Mouse (Mus musculus): Measurements from ENCODE around the gene Rabggtb. TPM values are rescaled to one million over a fixed set of nuclear protein-coding genes. Genes with fewer than 3 reads are reported as not detected.

Gene Rabggtb
- polyA plus RNA-seq, 1 experiment: 28.2 TPM

GRCm38 (mm10) chr3:153948176-153948575 lies 35.4 kb upstream of the Rabggtb start:
- H3K36me3 ChIP-seq (ENCODE audit: control insufficient read depth, insufficient read depth, low read length): no peaks in the 10 kb centered on the region
- H3K4me3 ChIP-seq (ENCODE audit: extremely low read depth, insufficient read depth, insufficient read length): no peak overlapping the region
- no peak for DNase-seq (ENCODE audit: low read depth in 1 of 2, low spot score in 2 of 2)
- TF ChIP-seq CTCF (IDR thresholded peaks at IDR 0.05; ENCODE audit: extremely low read depth, insufficient read depth, insufficient read length, insufficient replicate concordance) (no peak), POLR2A (IDR thresholded peaks at IDR 0.05; ENCODE audit: low read depth, low read length) (no peak)
- H3K27ac ChIP-seq (ENCODE audit: insufficient read depth, low read length): no peak overlapping the region
- H3K4me1 ChIP-seq (ENCODE audit: control insufficient read depth, insufficient read depth, insufficient read length): no peaks in the 10 kb centered on the region
- H3K27me3 ChIP-seq (ENCODE audit: control insufficient read depth, insufficient read depth, low read length): no peaks in the 10 kb centered on the region
- WGBS: 87% methylated on average over 2 of the region's 2 CpGs

GRCm38 (mm10) chr3:153947271-153947670 lies 34.5 kb upstream of the Rabggtb start:
- WGBS: 74% methylated on average over 4 of the region's 4 CpGs
- Histone ChIP-seq H3K4me3 (ENCODE audit: extremely low read depth, insufficient read depth, insufficient read length) (no peak overlapping the region), H3K27ac (ENCODE audit: insufficient read depth, low read length) (no peak overlapping the region), H3K27me3 (ENCODE audit: control insufficient read depth, insufficient read depth, low read length) (no peaks in the 10 kb centered on the region), H3K36me3 (ENCODE audit: control insufficient read depth, insufficient read depth, low read length) (no peaks in the 10 kb centered on the region), H3K4me1 (ENCODE audit: control insufficient read depth, insufficient read depth, insufficient read length) (no peaks in the 10 kb centered on the region)
- no peak for DNase-seq (ENCODE audit: low read depth in 1 of 2, low spot score in 2 of 2)
- TF ChIP-seq POLR2A (IDR thresholded peaks at IDR 0.05; ENCODE audit: low read depth, low read length) (no peak), CTCF (IDR thresholded peaks at IDR 0.05; ENCODE audit: extremely low read depth, insufficient read depth, insufficient read length, insufficient replicate concordance) (no peak)

DNA sequence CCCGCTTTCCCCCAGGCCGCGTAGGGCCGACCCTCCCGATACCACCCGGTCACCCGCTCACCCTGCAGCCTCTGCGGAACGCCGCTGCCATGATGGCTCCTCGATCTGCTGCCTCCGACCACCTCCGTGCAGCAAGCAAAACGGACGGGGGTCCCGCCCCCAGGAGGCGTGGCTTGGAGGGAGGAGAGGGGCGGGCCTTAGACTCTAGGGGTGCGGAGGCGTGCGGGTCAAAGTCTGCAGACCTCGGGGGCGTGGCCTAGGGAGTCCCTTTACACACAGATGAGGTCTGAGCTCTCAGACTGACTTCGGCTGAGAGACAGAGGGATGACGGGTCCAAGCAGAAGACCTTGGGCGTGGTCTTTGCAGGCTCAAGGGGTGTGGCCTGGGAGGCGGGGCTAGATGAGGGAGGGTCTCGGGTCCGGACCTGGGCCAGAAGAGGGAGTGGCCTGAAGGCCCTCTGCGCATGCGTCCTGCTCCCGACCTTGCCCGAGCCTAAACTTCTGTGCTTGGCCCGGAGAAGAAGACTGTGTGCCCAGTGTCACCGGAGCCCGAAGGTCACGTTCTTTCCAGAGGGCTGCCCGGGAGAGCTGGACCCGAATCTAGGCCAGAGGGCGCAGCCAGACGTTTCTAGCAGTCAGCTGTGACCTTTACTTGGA lies 31.7 kb upstream of the Rabggtb start, which contains the start of gene Acadm:
TSS of gene Acadm (minus strand) at position 298 of the 656 bp plus-strand sequence.
- peak within 1 kb of the TSS; percentile 74 for H3K27ac ChIP-seq (ENCODE audit: insufficient read depth, low read length)
- under 1% methylated on average over 41 of the region's 41 CpGs for WGBS
- no peaks in the 10 kb centered on the region for H3K4me1 ChIP-seq (ENCODE audit: control insufficient read depth, insufficient read depth, insufficient read length)
- DNase-seq (ENCODE audit: low read depth in 1 of 2, low spot score in 2 of 2): peak; percentile 94 to 99
- peaks cover 4% of the 10 kb centered on the region for H3K36me3 ChIP-seq (ENCODE audit: control insufficient read depth, insufficient read depth, low read length)
- H3K27me3 ChIP-seq (ENCODE audit: control insufficient read depth, insufficient read depth, low read length): no peaks in the 10 kb centered on the region
- peak within 1 kb of the TSS; percentile 72 for H3K4me3 ChIP-seq (ENCODE audit: extremely low read depth, insufficient read depth, insufficient read length)
- TF ChIP-seq CTCF (IDR thresholded peaks at IDR 0.05; ENCODE audit: extremely low read depth, insufficient read depth, insufficient read length, insufficient replicate concordance): no peak
- peak; percentile 88 for TF ChIP-seq POLR2A (IDR thresholded peaks at IDR 0.05; ENCODE audit: low read depth, low read length)

- WGBS: under 1% methylated on average over 19 of the region's 19 CpGs
- TF ChIP-seq POLR2A (IDR thresholded peaks at IDR 0.05; ENCODE audit: low read depth, low read length) (no peak), CTCF (IDR thresholded peaks at IDR 0.05; ENCODE audit: extremely low read depth, insufficient read depth, insufficient read length, insufficient replicate concordance) (no peak)
- H3K36me3 ChIP-seq (ENCODE audit: control insufficient read depth, insufficient read depth, low read length): peaks cover 6% of the 10 kb centered on the region
- no peaks in the 10 kb centered on the region for H3K4me1 ChIP-seq (ENCODE audit: control insufficient read depth, insufficient read depth, insufficient read length)
- H3K4me3 ChIP-seq (ENCODE audit: extremely low read depth, insufficient read depth, insufficient read length): peak overlapping the region; percentile 72
- H3K27ac ChIP-seq (ENCODE audit: insufficient read depth, low read length): peak overlapping the region; percentile 64
- DNase-seq (ENCODE audit: low read depth in 1 of 2, low spot score in 2 of 2): peak in 1 of 2 experiments; percentile 19
- no peaks in the 10 kb centered on the region for H3K27me3 ChIP-seq (ENCODE audit: control insufficient read depth, insufficient read depth, low read length)
Observed at GRCm38 (mm10) chr3:153943901-153944334, 31.1 kb upstream of the Rabggtb start.

DNA sequence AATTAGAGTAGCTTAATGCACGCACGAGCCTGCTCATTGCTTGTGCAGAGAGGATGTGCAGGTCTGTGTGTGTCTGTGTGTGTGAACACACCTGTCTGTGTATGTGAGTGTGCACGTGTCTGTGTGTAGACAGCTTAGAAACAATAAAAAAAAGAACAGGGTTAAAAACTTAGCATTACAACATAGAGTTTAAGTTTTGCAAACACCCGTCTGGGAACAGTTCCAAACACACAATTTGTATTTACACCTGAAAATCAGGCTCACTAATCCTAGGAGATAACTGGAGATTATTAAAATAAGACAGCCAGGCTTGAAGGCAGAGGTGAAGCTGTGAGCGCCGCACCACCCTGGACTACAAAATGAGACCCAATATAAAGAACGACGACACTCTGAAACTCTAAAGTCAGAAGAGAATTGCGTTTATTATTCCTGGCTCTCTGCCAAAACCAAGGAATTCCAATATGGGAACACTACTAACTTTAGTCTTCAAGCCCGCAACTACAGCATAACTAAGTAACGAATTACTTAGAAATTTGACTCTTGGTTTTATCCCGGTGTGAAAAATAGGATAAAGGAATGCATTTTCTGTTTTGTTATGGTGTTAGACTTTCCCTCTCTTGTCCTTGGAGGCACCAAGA lies 30.3 kb upstream of the Rabggtb start:
- no peaks in the 10 kb centered on the region for H3K4me1 ChIP-seq (ENCODE audit: control insufficient read depth, insufficient read depth, insufficient read length)
- 57% methylated on average over 12 of the region's 12 CpGs for WGBS
- DNase-seq (ENCODE audit: low read depth in 1 of 2, low spot score in 2 of 2): no peak
- no peak overlapping the region for H3K4me3 ChIP-seq (ENCODE audit: extremely low read depth, insufficient read depth, insufficient read length)
- H3K27ac ChIP-seq (ENCODE audit: insufficient read depth, low read length): no peak overlapping the region
- TF ChIP-seq CTCF (IDR thresholded peaks at IDR 0.05; ENCODE audit: extremely low read depth, insufficient read depth, insufficient read length, insufficient replicate concordance) (no peak), POLR2A (IDR thresholded peaks at IDR 0.05; ENCODE audit: low read depth, low read length) (no peak)
- H3K27me3 ChIP-seq (ENCODE audit: control insufficient read depth, insufficient read depth, low read length): no peaks in the 10 kb centered on the region
- H3K36me3 ChIP-seq (ENCODE audit: control insufficient read depth, insufficient read depth, low read length): peaks cover 11% of the 10 kb centered on the region

DNA sequence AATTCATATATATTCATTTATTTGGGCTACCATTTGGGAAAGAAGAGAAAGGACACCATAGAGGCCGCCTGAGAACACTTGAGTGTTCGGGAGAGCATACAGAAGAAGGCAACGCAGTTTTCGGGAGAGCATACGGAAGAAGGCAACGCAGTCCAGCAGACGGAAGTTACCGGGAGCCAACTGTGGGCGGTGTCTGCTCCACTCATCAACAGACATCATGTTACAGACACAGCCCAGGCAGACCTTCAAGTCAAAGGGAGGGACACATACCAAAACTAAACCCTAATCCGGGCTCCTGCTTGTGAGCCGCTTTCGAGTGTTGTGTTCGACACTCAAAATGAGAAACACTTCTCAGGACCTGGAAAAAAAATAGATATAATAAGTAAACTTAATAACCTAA lies 28.8 kb upstream of the Rabggtb start:
- 97% methylated on average over 13 of the region's 13 CpGs for WGBS
- Histone ChIP-seq H3K4me1 (ENCODE audit: control insufficient read depth, insufficient read depth, insufficient read length) (no peaks in the 10 kb centered on the region), H3K36me3 (ENCODE audit: control insufficient read depth, insufficient read depth, low read length) (peaks cover 19% of the 10 kb centered on the region), H3K27me3 (ENCODE audit: control insufficient read depth, insufficient read depth, low read length) (no peaks in the 10 kb centered on the region), H3K4me3 (ENCODE audit: extremely low read depth, insufficient read depth, insufficient read length) (no peak overlapping the region), H3K27ac (ENCODE audit: insufficient read depth, low read length) (no peak overlapping the region)
- TF ChIP-seq CTCF (IDR thresholded peaks at IDR 0.05; ENCODE audit: extremely low read depth, insufficient read depth, insufficient read length, insufficient replicate concordance): no peak
- TF ChIP-seq POLR2A (IDR thresholded peaks at IDR 0.05; ENCODE audit: low read depth, low read length): no peak
- DNase-seq (ENCODE audit: low read depth in 1 of 2, low spot score in 2 of 2): no peak

- TF ChIP-seq CTCF (IDR thresholded peaks at IDR 0.05; ENCODE audit: extremely low read depth, insufficient read depth, insufficient read length, insufficient replicate concordance) (no peak), POLR2A (IDR thresholded peaks at IDR 0.05; ENCODE audit: low read depth, low read length) (no peak)
- no peak overlapping the region for H3K4me3 ChIP-seq (ENCODE audit: extremely low read depth, insufficient read depth, insufficient read length)
- WGBS: 93% methylated on average over 9 of the region's 9 CpGs
- no peak for DNase-seq (ENCODE audit: low read depth in 1 of 2, low spot score in 2 of 2)
- no peaks in the 10 kb centered on the region for H3K27me3 ChIP-seq (ENCODE audit: control insufficient read depth, insufficient read depth, low read length)
- no peaks in the 10 kb centered on the region for H3K4me1 ChIP-seq (ENCODE audit: control insufficient read depth, insufficient read depth, insufficient read length)
- no peak overlapping the region for H3K27ac ChIP-seq (ENCODE audit: insufficient read depth, low read length)
- peaks cover 24% of the 10 kb centered on the region for H3K36me3 ChIP-seq (ENCODE audit: control insufficient read depth, insufficient read depth, low read length)
Observed at GRCm38 (mm10) chr3:153940486-153940885, 27.7 kb upstream of the Rabggtb start.

All from spleen, adult 2 months (tissue).